Mouse (Mus musculus) MEL (cell line): ENCODE results near the gene Ffar3.
A peak's percentile ranks its signal among the peaks of the same experiment; 100 is the strongest.

Source experiments
- CTCF ChIP-seq, 3 experiments: IDR thresholded peaks in 2 of 3; conservative IDR thresholded peaks in 1 of 3; 2 replicates each; pipeline ENCODE4 v1.5.1; 2011 to 2012; ENCODE audit warnings: low read length in 3 of 3, low read depth in 2 of 3, mild to moderate bottlenecking in 2 of 3, improper control_type of control experiment in 1 of 3, inconsistent platforms in 1 of 3, mixed read lengths in 1 of 3, moderate library complexity in 1 of 3; ENCODE audit not compliant: control insufficient read depth in 1 of 3, insufficient read depth in 1 of 3, poor library complexity in 1 of 3, severe bottlenecking in 1 of 3
- EP300 ChIP-seq, 2 experiments: IDR thresholded peaks; 2 replicates each; pipeline ENCODE4 v1.6.1; 2011; ENCODE audit warnings: improper control_type of control experiment in 2 of 2, low read length in 2 of 2, low read depth in 1 of 2, mild to moderate bottlenecking in 1 of 2
- GATA1 ChIP-seq: IDR thresholded peaks from 2 replicates; pipeline ENCODE4 v1.6.1; 2011; ENCODE audit warnings: low read depth, low read length, improper control_type of control experiment
- HCFC1 ChIP-seq: IDR thresholded peaks from 2 replicates; pipeline ENCODE4 v1.6.1; 2012; ENCODE audit warnings: low read depth, mild to moderate bottlenecking, inconsistent platforms, low read length, improper control_type of control experiment, moderate library complexity
- KAT2A ChIP-seq: conservative IDR thresholded peaks from 2 replicates; pipeline ENCODE4 v1.6.1; 2012; ENCODE audit warnings: low read depth, low read length, improper control_type of control experiment, inconsistent platforms
- MAX ChIP-seq: IDR thresholded peaks from 2 replicates; pipeline ENCODE4 v1.6.1; 2011; ENCODE audit warnings: low read length, improper control_type of control experiment
- POLR2A ChIP-seq, 2 experiments: IDR thresholded peaks; 2 replicates each; pipeline ENCODE4 v1.6.1; 2011 to 2012; ENCODE audit warnings: low read length in 2 of 2, mild to moderate bottlenecking in 2 of 2, control low read depth in 1 of 2, improper control_type of control experiment in 1 of 2, low read depth in 1 of 2, moderate library complexity in 1 of 2; ENCODE audit not compliant: control insufficient read depth in 1 of 2, insufficient read depth in 1 of 2, poor library complexity in 1 of 2
- POLR2AphosphoS5 ChIP-seq: IDR thresholded peaks from 2 replicates; pipeline ENCODE4 v1.6.1; 2012; ENCODE audit warnings: low read depth, borderline replicate concordance, mild to moderate bottlenecking, inconsistent platforms, low read length, moderate library complexity, mixed read lengths
- RAD21 ChIP-seq: IDR thresholded peaks from 2 replicates; pipeline ENCODE4 v1.6.1; 2011; ENCODE audit warnings: mild to moderate bottlenecking, low read depth, low read length, improper control_type of control experiment
- SIN3A ChIP-seq: IDR thresholded peaks from 2 replicates; pipeline ENCODE4 v1.6.1; 2012; ENCODE audit warnings: low read length, improper control_type of control experiment, inconsistent platforms
- TBP ChIP-seq: IDR thresholded peaks from 2 replicates; pipeline ENCODE4 v1.8.0; 2011; ENCODE audit warnings: low read depth, low read length, improper control_type of control experiment
- ZNF384 ChIP-seq: IDR thresholded peaks from 2 replicates; pipeline ENCODE4 v1.6.1; 2012; ENCODE audit warnings: low read depth, mild to moderate bottlenecking, inconsistent platforms, low read length, improper control_type of control experiment

- TF ChIP-seq TBP (peak; percentile 93), GATA1 (peak; percentile 72), POLR2A (IDR thresholded peaks at IDR 0.05; ENCODE audit: control insufficient read depth in 1 of 2, insufficient read depth in 1 of 2, low read depth in 1 of 2, low read length in 2 of 2, poor library complexity in 1 of 2) (no peak), SIN3A (no peak), EP300 (IDR thresholded peaks at IDR 0.05; ENCODE audit: low read depth in 1 of 2, low read length in 2 of 2) (peak; percentile 77 to 81), HCFC1 (no peak), CTCF (IDR thresholded peaks at IDR 0.05 in 2 of 3, conservative IDR thresholded peaks at IDR 0.05 in 1 of 3; ENCODE audit: control insufficient read depth in 1 of 3, insufficient read depth in 1 of 3, low read depth in 2 of 3, low read length in 3 of 3, poor library complexity in 1 of 3, severe bottlenecking in 1 of 3) (no peak), ZNF384 (peak; percentile 90), KAT2A (no peak), MAX (0 out of 2 replicates have a peak, but pooled peaks have one; percentile 33), RAD21 (no peak), POLR2AphosphoS5 (no peak)
Measured at GRCm38 (mm10) chr7:30842092-30842491, 13.9 kb downstream of the Ffar3 start.
